Mouse (Mus musculus) cerebellum, postnatal 10 days (tissue): Measurements from ENCODE around the gene Zrsr1.

Experiments
- DNase-seq, 2 experiments: peaks; one replicate each; pipeline ENCODE4 v3.0.0; 2021; ENCODE audit warnings: mixed read lengths in 2 of 2

The Zrsr1 gene

DNA sequence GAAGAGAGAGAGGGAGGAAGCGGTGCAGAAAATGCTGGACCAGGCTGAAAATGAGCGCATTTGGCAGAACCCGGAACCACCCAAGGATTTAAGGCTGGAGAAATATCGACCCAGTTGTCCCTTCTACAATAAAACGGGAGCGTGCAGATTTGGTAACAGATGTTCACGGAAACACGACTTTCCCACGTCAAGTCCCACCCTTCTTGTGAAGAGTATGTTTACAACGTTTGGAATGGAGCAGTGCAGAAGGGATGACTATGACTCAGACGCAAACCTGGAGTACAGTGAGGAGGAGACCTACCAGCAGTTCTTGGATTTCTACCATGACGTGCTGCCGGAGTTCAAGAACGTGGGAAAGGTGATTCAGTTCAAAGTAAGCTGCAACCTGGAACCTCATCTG is 1.8 kb downstream of the Zrsr1 start:
- peak in 1 of 2 experiments; percentile 28 for DNase-seq

DNA sequence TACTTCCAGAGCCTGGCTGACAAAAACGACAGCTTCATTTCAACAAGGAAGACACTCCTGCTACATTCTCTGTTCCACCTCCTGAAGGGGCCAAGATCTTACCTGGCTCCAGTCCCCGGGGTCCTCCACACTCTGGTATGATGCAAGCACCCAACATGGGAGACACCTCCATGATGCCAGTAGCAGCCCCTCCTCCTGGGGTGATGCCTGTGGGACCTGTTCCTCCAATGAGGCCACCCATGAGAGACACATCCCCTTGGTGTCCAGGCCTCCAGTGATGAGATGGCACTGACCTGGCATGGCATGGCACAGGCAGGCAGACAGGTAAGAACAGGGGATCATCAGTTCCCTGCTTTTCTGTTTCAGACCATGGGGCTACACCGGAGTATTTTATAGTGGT is 6.4 kb downstream of the Zrsr1 start:
- DNase-seq = peak; percentile 28 to 35

DNA sequence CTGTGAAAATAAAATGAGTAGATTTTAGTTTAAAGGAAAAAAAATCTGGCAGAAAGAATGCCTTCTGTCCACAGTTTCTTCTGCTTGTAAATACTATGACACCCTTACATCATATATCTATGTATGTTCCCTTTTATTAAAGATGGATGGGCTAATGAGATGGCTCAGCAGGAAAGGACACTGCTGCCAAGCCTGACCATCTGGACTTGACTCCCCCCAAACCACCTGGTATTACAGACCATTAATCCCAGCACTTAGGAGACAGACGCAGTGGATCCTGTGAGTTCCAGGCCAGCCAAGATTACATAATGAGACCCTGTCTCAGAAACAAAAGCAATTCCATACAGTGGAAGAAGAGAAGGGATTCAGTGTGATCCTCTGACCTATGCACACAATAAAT is 6.9 kb downstream of the Zrsr1 start:
- DNase-seq = peak; percentile 87 to 90

DNA sequence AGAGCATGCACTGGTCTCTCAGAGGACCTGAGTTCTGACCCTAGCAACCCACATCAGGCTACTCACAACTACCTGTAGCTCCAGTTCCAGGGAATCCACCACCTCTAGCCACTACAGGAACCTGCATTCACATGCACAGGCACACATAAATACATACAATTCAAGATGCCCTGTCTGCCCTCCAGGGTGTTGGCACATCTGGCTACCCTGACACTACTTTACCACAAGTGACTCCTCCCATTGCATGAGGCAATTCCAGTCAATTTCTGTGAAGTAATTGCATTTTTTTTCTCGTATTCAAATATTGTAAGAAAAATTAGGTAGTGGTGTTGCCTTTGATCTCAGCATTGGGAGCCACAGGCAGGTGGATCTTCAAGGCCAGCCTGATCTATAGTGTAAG is 7.4 kb downstream of the Zrsr1 start:
- DNase-seq = no peak

DNA sequence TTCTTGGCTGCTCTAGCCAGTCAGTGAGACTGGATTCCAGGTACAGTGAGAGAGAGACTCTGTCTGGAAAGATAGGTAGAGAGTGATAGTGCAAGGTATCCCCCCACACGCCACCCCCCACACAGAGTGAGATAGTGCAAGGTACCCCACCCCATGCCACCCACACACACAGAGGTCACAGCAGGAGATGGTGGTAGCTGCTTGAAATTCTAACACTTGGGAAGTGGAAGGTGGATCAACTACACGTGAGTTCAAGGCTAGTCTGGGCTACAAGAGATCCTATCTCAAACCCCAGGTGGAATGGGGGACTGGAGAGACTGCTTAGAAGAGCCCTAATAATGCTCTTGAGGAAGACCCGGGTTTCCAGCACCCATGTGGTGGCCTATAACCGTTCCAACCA is 9.2 kb downstream of the Zrsr1 start:
- DNase-seq = peak in 1 of 2 experiments; percentile 17

DNA sequence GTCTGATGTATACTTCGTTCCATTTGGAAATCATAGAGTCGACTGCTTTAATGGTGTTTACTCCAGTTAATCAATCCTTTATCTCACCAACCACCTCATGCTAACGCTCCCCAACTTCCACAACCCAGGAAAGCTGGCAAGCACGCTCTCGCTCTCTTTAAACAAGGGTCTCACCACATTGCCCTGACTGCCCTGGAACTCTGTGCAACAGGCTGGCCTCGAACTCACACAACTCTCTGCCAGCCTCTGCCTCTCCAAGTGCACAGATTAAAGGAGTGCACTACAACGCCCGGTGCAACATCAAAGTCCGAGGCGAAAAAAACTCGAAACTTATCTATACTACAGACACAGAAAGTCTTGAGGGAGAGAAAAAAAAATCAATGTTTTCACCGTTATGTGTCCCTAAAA is 9.7 kb downstream of the Zrsr1 start:
- peak in 1 of 2 experiments; percentile 32 for DNase-seq

DNA sequence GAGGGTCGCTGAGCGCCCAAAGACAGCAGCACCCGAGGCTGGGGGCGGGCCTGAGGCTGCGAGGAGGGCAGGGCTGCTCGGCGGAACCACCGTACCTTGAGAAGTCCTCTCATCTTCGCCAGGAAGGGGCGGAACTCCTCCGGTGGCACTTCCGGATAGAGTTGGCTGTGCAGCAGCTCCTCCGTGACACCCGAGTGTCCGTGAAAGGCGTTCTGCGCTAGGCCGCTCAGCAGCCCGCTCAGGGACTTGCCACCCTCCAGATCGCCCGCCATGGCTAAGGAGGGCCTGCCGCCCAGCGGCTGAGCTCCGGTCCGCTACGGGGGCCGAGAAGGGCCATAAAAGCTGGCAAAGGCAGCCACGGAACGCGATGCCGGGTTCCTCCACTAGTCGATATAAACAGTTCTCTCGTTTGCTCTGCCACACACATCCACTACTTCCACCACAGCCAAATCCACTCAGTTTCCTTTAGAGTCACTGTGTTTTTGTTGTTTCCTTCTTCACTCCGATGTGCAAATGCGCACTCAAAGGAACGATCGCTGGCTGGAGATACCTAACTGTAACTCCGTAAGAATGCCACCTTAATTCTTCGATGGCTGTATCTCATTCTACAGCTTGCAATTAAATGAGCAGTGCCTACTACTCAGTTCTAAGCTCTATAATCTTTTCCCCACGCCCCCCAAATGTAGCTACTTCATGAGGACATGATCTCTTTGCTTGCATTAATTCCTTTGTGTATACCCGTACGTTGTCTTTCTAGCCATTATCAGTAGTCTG is 10.4 kb downstream of the Zrsr1 start, which contains the start of the genes Gm28048 and Commd1:
Gm28048 (minus strand) TSS at position 107 of the 774 bp plus-strand sequence.
Commd1 (minus strand) TSS at position 399 of the 774 bp plus-strand sequence.
- peak; percentile 99 for DNase-seq

DNA sequence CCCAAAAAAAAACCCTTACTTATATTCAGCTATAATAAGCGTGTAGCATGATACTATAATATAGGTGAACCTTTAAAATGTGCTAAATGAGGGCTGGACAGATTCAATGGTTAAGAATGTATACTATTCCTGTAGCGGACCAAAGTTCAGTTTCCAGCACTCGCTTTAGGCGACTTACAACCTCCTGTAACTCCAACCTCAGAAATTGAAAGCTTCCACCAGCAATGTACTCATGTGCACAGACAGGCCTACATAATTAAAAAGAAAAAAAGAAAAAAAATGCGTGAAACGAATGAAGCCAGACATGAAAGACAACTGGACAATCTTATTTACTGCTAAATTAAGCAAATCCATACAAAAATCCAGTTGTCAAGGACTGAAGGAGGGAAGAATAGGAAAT is 11.0 kb downstream of the Zrsr1 start:
- no peak for DNase-seq

DNA sequence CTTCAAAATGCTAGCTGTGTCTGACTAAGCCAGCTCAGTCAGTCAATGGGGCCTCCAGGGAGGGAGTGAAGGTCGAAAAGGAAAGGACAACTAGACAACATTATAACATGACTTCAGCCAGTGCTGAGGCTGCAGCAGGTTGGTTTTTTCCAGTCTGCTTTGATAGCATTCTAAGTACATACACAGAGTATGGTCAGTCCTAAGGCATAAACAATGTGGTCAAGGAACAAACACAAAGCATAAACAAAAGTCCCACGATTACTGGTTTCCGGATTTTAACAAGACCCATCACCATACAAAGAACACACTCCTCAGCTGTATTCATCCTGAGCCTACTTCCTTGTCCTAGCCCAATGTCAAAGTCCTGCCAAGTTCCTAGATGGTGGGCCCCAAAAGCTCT is 13.7 kb downstream of the Zrsr1 start:
- no peak for DNase-seq

DNA sequence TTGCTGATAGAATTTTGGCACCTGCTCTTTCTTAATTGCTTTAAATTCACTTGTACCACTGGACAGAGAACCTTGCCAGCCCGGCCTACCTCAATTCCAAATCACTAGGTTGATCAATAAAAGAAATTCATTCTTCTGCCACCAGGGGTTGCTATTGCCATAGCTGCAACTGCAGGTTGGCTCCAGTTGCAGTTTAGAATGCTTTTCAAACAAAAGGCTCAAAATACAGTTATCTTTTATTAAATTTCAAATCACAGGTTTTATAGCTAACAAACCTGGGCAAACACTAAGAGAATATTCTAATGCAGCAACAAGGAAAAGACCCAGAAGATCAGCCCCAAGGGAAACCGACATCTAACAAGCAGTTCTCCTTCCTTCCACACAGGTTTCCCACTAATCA is 15.6 kb downstream of the Zrsr1 start:
- DNase-seq = peak; percentile 68 to 90

DNA sequence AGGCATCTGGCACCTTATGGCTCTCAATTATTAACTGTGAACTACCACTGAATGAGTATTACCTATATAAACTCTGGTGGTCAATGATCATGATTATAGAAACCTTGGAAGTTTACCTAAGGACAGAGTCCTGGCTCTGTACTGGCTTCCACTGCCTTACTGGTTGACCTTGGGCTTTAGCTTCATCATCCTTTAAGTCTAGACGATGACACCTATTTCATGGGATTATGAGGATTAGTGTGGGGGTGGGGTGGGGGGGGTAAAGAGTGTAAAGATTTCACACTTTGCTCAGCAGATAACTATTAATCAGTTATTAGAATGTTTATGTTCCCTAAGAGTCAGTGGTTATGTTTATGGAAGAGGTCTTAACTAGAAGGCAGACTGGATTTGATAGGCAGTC is 18.0 kb downstream of the Zrsr1 start:
- no peak for DNase-seq

DNA sequence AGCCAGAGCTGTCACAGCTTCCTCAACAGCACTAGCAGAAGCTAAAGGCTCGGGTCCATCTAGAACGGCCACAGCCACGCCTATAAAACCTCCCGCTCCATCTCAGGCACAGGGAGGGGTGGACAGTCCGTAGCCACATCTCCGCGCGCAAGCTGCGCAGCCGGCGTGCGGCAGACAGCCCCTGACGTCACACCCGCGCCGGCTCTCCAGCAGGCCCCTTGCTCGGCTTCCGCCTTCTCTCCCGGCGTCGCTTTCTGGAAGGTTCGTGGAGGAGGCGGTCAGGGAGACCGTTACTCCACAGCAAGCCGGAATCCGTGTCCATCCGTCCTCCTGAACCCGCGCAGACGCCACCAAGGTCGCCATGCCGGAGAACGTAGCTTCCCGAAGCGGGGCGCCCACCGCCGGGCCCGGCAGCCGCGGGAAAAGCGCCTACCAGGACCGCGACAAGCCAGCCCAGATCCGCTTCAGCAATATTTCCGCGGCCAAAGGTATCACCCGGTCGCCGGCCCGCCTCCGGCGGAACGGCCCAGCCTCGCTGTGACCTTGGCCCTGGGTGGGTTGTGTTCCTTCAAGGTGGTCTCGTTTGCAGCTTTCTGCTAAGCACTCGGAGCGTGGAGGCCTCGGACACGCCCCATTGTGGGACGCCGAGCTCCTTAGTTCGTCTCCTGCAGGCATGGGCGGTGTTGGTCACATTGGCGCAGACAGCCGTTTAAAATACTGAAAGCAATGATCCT is 18.8 kb downstream of the Zrsr1 start, which contains the start of gene Cct4:
Cct4 (plus strand) TSS at position 127 of the 734 bp plus-strand sequence.
- peak; percentile 96 to 98 for DNase-seq

DNA sequence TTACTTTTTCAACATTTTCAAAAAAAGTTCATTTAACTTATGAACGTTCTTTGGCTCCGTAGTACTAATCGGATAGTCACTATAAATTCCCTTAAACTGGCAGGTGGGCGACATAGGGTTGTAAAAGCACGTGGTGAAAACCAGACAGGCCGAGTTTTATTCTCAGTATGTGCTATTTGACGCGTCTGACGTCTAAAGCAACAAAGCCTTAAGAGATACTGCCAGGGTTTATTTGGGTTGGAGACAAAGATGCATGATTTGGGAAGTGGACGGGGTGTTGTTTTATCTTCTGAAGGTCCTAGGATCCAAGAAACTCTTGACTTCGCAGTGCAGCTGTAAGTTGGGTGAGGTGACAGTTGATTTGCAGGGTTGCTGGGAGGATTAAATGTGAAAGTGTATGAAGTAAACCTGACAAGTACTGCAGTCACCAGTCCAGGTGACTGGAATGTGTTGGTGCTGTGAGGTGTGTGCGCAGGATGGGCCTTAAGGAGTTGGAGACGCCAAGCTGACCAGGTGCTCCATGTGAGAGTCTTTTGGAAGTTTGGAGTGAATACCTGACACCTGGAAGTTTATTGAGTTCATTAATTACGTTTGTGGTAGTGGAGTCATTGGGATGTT is 19.5 kb downstream of the Zrsr1 start:
- DNase-seq = no peak

DNA sequence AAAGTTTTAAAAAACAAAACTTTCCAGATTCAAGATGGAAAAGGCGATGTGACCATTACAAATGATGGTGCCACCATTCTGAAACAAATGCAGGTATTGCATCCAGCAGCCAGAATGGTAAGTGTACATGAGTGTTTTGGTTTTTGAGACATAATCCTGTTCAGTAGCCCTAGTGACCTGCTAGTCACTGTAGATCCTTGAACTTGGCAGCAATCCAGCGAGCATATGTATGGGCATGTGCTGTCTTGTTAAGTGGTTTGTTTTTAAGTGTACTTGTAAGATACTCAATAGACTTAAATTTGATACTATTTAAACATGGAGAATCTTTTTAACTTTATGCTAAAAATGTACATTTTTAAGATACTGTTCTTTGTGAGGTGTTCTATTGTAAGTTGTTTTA is 22.5 kb downstream of the Zrsr1 start:
- DNase-seq = peak; percentile 53 to 54

DNA sequence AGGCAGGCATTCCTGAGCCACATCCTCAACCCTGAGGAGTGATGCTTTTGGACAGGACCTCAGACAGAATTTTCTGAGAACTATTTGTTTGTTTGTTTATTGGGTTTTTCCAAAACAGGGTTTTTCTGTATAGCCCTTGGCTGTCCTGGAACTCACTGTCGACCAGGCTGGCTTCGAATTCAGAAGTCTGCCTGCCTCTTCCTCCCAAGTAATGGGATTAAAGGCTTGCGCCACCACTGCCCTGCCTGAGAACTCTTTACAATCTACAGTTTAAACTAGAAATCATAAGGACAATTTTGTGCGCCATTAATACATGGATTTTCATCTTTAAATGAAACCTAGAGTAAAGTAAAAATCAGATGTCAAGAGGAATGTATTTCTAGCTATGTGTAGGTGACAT is 23.7 kb downstream of the Zrsr1 start:
- DNase-seq = no peak

DNA sequence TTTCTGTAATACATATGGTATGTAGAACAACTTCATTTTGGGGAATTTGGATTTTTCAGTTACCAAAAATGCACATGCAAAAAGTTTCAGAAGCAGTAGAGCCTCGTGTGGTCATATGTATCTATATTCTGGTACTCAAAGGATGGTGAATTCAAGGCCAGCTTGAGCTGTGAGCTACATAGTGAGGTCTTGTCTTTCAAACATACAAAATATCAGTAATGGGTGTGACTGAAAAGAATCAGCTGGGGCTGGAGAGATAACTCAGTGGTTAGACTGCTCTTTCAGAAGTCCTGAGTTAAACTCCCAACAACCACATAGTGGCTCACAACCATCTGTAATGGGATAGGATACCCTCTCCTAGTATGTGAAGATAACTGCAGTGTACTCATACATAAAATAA is 26.5 kb downstream of the Zrsr1 start:
- DNase-seq = no peak

DNA sequence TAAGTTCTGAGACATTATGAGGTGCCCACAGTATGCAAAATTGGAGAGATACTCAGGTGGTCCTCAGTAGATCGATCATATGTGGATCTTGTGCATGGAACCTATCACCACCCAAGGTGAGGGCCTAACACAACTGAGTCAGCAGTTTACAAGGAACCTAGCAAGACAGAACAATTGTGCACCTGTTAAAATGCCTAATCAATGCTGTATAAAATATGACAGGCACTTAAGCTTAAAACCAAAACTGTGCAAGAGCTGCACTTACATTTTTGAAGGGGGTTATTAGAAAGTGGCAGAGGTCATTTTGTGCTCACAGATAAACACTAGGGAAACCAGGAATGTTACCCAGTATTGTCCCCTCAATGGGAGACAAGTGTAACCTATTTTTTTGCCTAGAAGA is 33.5 kb downstream of the Zrsr1 start:
- no peak for DNase-seq

DNA sequence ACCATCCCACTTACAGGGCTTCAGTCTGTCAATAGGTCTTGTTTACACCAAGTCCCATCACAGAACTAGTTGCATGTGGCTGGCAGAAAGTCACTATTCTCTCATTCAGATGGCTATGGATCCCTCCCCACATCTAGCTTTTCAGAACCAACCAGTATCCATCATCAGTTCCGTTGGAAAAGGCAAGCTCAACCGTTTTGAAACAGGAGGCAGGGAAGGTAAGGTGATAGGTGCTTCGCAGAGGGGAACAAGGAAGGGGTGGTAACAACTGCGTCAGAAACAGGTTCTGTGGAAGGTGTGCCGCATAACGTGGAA is 35.3 kb downstream of the Zrsr1 start:
- no peak for DNase-seq

DNA sequence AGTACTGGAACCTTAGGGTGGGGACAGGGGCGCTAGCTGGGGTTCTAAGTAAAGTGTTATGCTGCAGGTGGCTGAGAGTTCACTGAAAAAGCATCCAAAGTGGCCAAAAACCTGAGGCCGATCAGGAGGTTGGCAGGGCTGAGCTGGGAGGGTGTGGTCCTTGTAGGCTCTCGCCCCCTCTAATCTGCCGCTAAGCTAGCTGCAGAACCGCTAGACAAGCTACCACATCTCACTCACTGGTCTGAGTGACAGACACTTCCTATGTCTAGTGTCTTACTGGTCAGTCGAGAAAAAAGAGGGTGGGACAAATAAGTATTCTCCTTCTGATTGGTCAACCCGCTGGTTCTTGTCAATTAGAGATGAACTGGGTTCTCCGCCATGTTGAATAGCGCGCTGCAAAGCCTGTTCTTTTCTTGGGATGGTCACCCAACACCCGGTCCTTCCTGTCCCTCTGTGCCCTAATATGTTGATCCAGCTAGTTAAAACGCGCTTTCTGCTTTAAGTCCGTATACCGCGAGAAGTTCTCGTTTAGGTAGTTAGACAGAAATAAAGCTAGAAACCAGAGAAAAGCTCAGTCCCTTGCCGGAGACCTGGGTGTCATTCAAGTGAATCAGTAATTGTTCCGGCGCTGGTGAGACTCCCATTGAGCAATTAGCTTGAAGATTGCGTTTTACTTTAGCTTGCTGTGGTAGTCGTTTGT is 35.8 kb downstream of the Zrsr1 start, which contains the start of gene Fam161a:
Fam161a (plus strand) TSS at position 51 of the 700 bp plus-strand sequence.
- peak; percentile 88 to 93 for DNase-seq

DNA sequence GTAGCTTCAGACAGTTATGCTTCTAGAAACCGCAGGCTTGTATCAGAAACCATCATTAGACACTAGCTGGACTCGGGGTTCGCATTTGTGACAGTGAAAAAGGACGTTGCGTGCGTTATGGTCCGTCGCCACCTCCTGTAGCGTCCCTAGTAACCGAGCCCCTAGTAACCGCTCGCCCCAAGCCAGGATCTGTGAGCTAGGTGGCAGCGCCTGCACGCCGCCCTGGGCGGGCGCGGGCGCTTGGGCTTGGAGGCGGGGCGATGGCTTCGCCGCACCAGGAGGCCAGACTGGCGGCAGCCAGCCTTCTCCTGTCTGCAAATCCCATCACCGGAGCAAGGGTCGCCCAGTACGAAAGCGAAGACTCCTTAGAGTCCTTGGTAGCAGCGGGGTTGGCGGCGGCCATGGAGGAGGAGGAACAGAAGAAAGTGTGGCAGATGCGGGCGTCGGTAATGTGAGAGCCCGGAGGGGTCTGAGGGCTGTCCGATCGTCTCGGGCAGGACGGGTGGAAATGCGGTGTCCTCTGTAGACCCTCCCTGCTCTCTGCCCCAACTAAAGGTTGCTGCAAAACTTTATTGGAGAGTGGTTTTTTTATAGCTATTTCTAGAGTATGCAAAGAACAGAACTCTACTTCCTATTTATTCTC is 36.5 kb downstream of the Zrsr1 start:
- peak; percentile 92 to 93 for DNase-seq

DNA sequence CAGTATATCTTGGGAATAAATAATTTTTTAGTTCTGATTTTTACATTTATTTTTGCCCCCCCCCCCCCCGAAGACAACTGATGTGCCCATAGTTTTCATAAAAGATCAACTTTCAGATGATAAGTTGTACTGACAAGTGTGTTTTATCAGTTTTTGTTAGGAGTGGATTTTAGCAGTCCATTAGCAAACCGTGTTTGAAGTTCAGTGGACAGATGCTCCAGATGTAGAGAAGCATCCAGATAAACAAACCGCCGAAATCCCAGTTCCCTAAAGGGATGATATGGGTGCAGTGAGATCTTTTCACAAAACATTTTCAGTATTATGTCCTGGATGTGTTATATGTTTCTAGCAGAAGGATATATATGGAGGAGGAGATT is 37.0 kb downstream of the Zrsr1 start:
- no peak for DNase-seq

DNA sequence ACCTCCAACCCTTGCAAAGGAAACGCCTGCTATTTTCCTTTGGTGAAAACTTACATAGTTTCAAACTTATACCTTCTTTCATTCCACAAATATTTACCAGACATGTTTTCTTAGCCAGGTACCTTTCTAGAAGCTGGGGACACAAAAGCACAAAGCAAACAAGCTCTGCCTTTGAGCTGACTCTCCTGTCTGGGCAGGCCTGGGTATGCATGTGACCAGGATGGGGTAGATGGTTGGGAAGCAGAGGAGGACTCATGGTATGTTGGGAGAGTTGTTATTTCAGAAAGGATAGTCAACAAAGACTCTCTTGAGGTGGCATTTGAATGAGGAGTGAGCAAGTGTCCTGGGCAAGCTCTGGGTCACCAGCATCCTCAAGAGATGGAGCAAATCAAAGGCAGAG is 41.3 kb downstream of the Zrsr1 start:
- DNase-seq = no peak
